ENCODE assay signal across 9 mouse cellular contexts in genomic region chr10:60350077-60350804, GRCm38 (mm10). TPM values are rescaled to one million over a fixed set of nuclear protein-coding genes. Genes with fewer than 3 reads are reported as not detected.
A peak's percentile ranks its signal among the peaks of the same experiment; 100 is the strongest.
DNase-seq lines count a peak whose midpoint lies in the region; ATAC-seq lines count a peak whose summit lies in the region.
"Had no signal": no experiment of that assay in that cellular context is flagged by ENCODE, and none has a peak within 500 bp of the region (broad histone marks: within the 10 kb centered on the region; RNA-seq: fewer than 3 reads in every experiment).

No protein-coding gene starts in this region.

- DNase-seq in heart, embryonic 10.5 days (ENCODE audit: low spot score) = no peak
- DNase-seq in heart, postnatal 10 days = no peak
- no peak for DNase-seq in midbrain, embryonic 10.5 days (ENCODE audit: low spot score)
- DNase-seq in testis, postnatal 10 days (ENCODE audit: low spot score) = no peak
- DNase-seq: cerebellum, adult 11-12 months had no signal

- no peaks in the 10 kb centered on the region for H3K36me3 ChIP-seq in heart, embryonic 10.5 days
- no peaks in the 10 kb centered on the region for H3K36me3 ChIP-seq in midbrain, embryonic 10.5 days
- no peaks in the 10 kb centered on the region for H3K36me3 ChIP-seq in midbrain, embryonic 15.5 days (replicated peaks)
- H3K36me3 ChIP-seq in intestine, embryonic 15.5 days = no peaks in the 10 kb centered on the region
- no peaks in the 10 kb centered on the region for H3K36me3 ChIP-seq in stomach, embryonic 15.5 days

- H3K4me3 ChIP-seq in heart, embryonic 10.5 days = peak overlapping the region; percentile 40
- H3K4me3 ChIP-seq in midbrain, embryonic 10.5 days = no peak overlapping the region
- no peak overlapping the region for H3K4me3 ChIP-seq in midbrain, embryonic 15.5 days
- H3K4me3 ChIP-seq in intestine, embryonic 15.5 days (replicated peaks) = no peak overlapping the region
- H3K4me3 ChIP-seq in stomach, embryonic 15.5 days (replicated peaks) = peak overlapping the region; percentile 17; the same call in 1 of the 2 replicates

- 49% methylated on average over 5 of the region's 5 CpGs for WGBS in heart, embryonic 10.5 days
- WGBS in midbrain, embryonic 10.5 days = 62% methylated on average over 5 of the region's 5 CpGs
- WGBS in midbrain, embryonic 15.5 days = 51% methylated on average over 5 of the region's 5 CpGs
- 46% methylated on average over 5 of the region's 5 CpGs for WGBS in intestine, embryonic 15.5 days
- WGBS in stomach, embryonic 15.5 days = 45% methylated on average over 5 of the region's 5 CpGs

- no peak overlapping the region for H3K9ac ChIP-seq in midbrain, embryonic 15.5 days
- H3K9ac ChIP-seq in intestine, embryonic 15.5 days = no peak overlapping the region
- H3K9ac ChIP-seq in stomach, embryonic 15.5 days = no peak overlapping the region

- no peaks in the 10 kb centered on the region for H3K9me3 ChIP-seq in heart, embryonic 10.5 days
- H3K9me3 ChIP-seq in midbrain, embryonic 10.5 days (replicated peaks) = no peaks in the 10 kb centered on the region
- no peaks in the 10 kb centered on the region for H3K9me3 ChIP-seq in midbrain, embryonic 15.5 days
- no peaks in the 10 kb centered on the region for H3K9me3 ChIP-seq in intestine, embryonic 15.5 days
- H3K9me3 ChIP-seq in stomach, embryonic 15.5 days = no peaks in the 10 kb centered on the region

- no peak overlapping the region for H3K4me2 ChIP-seq in midbrain, embryonic 15.5 days
- peak overlapping the region; percentile 45 for H3K4me2 ChIP-seq in intestine, embryonic 15.5 days (replicated peaks)
- H3K4me2 ChIP-seq in stomach, embryonic 15.5 days = peak overlapping the region; percentile 80

- peaks cover 13% of the 10 kb centered on the region; the same call in 1 of the 2 replicates for H3K27me3 ChIP-seq in heart, embryonic 10.5 days (ENCODE audit: insufficient read depth, poor library complexity, severe bottlenecking)
- H3K27me3 ChIP-seq in midbrain, embryonic 10.5 days (ENCODE audit: low read depth, poor library complexity, severe bottlenecking) = peaks cover 38% of the 10 kb centered on the region
- peaks cover 15% of the 10 kb centered on the region for H3K27me3 ChIP-seq in midbrain, embryonic 15.5 days (replicated peaks)
- H3K27me3 ChIP-seq in intestine, embryonic 15.5 days (replicated peaks) = no peaks in the 10 kb centered on the region
- H3K27me3 ChIP-seq in stomach, embryonic 15.5 days (replicated peaks) = no peaks in the 10 kb centered on the region

- no peak overlapping the region for H3K27ac ChIP-seq in heart, embryonic 10.5 days
- peak overlapping the region; percentile 33; the same call in 1 of the 2 replicates for H3K27ac ChIP-seq in midbrain, embryonic 10.5 days (replicated peaks)
- H3K27ac ChIP-seq in midbrain, embryonic 15.5 days = no peak overlapping the region
- H3K27ac ChIP-seq in intestine, embryonic 15.5 days = peak overlapping the region; percentile 93
- H3K27ac ChIP-seq in stomach, embryonic 15.5 days = peak overlapping the region; percentile 94

- intact Hi-C loops in heart, postnatal 10 days (cut with DNase I) = no loop called here

- peaks cover 84% of the 10 kb centered on the region for H3K4me1 ChIP-seq in heart, embryonic 10.5 days
- peaks cover 70% of the 10 kb centered on the region for H3K4me1 ChIP-seq in midbrain, embryonic 10.5 days
- peaks cover 21% of the 10 kb centered on the region for H3K4me1 ChIP-seq in midbrain, embryonic 15.5 days
- peaks cover 64% of the 10 kb centered on the region for H3K4me1 ChIP-seq in intestine, embryonic 15.5 days (replicated peaks)
- H3K4me1 ChIP-seq in stomach, embryonic 15.5 days = peaks cover 64% of the 10 kb centered on the region

- ATAC-seq in midbrain, embryonic 15.5 days (replicated peaks) = no peak
- no peak for ATAC-seq in intestine, embryonic 15.5 days
- ATAC-seq in stomach, embryonic 15.5 days (ENCODE audit: insufficient read depth, low FRiP score, low read depth) = no peak
- no peak for ATAC-seq in megakaryocyte-erythroid progenitor cell, adult 5-6 weeks (replicated peaks; ENCODE audit: low FRiP score, low TSS enrichment, poor library complexity, severe bottlenecking)

RNA-seq across cellular contexts. Expression of gene Vsir, which starts 3.6 kb away (rescaled TPM):
- 1.4 and 2.2 TPM in 2 replicates for polyA plus RNA-seq in heart, embryonic 10.5 days (2016; fragmentation: Nextera tagmentation; extraction: Ambion mirVana)
- total RNA-seq in heart, postnatal 10 days (2021) = 10 to 100 TPM; 20.4 to 27.3 TPM
- 1.9 and 2.3 TPM in 2 replicates for polyA plus RNA-seq in midbrain, embryonic 10.5 days (2016; fragmentation: Nextera tagmentation; extraction: Ambion mirVana)
- 2.5 and 3.0 TPM in 2 replicates for polyA plus RNA-seq in midbrain, embryonic 15.5 days (2015; fragmentation: Nextera tagmentation; extraction: Ambion mirVana)
- polyA plus RNA-seq in intestine, embryonic 15.5 days (2015; fragmentation: Nextera tagmentation; extraction: Ambion mirVana) = 7.2 and 9.0 TPM in 2 replicates
- polyA plus RNA-seq in stomach, embryonic 15.5 days (2015; fragmentation: Nextera tagmentation; extraction: Ambion mirVana) = 7.0 and 7.8 TPM in 2 replicates
- 4.1 and 4.7 TPM in 2 replicates for total RNA-seq in megakaryocyte-erythroid progenitor cell, adult 5-6 weeks (2014; fragmentation: Nextera tagmentation)
- total RNA-seq in megakaryocyte-erythroid progenitor cell, adult 5-6 weeks (2017) = 3.3 and 4.7 TPM in 2 replicates

RNA-seq across cellular contexts. Expression of gene Gm17455, which starts 49.3 kb away (rescaled TPM):
- polyA plus RNA-seq in heart, embryonic 10.5 days (2016; fragmentation: Nextera tagmentation; extraction: Ambion mirVana) = 0.59 and 0.89 TPM in 2 replicates
- not detected for total RNA-seq in heart, postnatal 10 days (2021)
- 3.7 and 5.5 TPM in 2 replicates for polyA plus RNA-seq in midbrain, embryonic 10.5 days (2016; fragmentation: Nextera tagmentation; extraction: Ambion mirVana)
- polyA plus RNA-seq in midbrain, embryonic 15.5 days (2015; fragmentation: Nextera tagmentation; extraction: Ambion mirVana) = 8.9 and 11.0 TPM in 2 replicates
- 0.28 TPM in 1 of 2 replicates, not detected in the other for polyA plus RNA-seq in intestine, embryonic 15.5 days (2015; fragmentation: Nextera tagmentation; extraction: Ambion mirVana)
- polyA plus RNA-seq in stomach, embryonic 15.5 days (2015; fragmentation: Nextera tagmentation; extraction: Ambion mirVana) = 0.64 and 0.98 TPM in 2 replicates
- not detected in 2 replicates for total RNA-seq in megakaryocyte-erythroid progenitor cell, adult 5-6 weeks (2014; fragmentation: Nextera tagmentation)
- not detected in 2 replicates for total RNA-seq in megakaryocyte-erythroid progenitor cell, adult 5-6 weeks (2017)

Comparison
In these comparisons a context has a peak if more than half of its experiments do, and no peak if none do; other contexts are left out.
1. H3K27ac ChIP-seq: peak in midbrain, embryonic 10.5 days (single experiment), intestine, embryonic 15.5 days (single experiment) and stomach, embryonic 15.5 days (single experiment); none in heart, embryonic 10.5 days (single experiment) and midbrain, embryonic 15.5 days (single experiment).
2. H3K4me3 ChIP-seq: peak in heart, embryonic 10.5 days (single experiment) and stomach, embryonic 15.5 days (single experiment); none in midbrain, embryonic 10.5 days (single experiment), midbrain, embryonic 15.5 days (single experiment) and intestine, embryonic 15.5 days (single experiment).